Mouse (Mus musculus) lung, adult 2 months (tissue): ENCODE data around the gene Atp1b2.

Experiments used
- CTCF ChIP-seq: fragments of 200-500 bp; IDR thresholded peaks from 2 replicates; pipeline ENCODE4 v1.5.1; 2011; ENCODE audit warnings: mild to moderate bottlenecking, low read length, control low read depth; ENCODE audit not compliant: insufficient read depth
- POLR2A ChIP-seq: fragments of 200-500 bp; IDR thresholded peaks from 2 replicates; pipeline ENCODE4 v1.6.1; 2011; ENCODE audit warnings: low read depth, mild to moderate bottlenecking, control low read depth, low read length, borderline replicate concordance; ENCODE audit errors: extremely low read depth

GRCm38 (mm10) chr11:69635471-69635870, 29.7 kb upstream of the Atp1b2 start:
- TF ChIP-seq CTCF (no peak), POLR2A (no peak)
